Mouse (Mus musculus) forebrain, embryonic 14.5 days (tissue): ENCODE measurements around the gene C9. TPM values are rescaled to one million over a fixed set of nuclear protein-coding genes. Genes with fewer than 3 reads are reported as not detected.
A peak's percentile ranks its signal among the peaks of the same experiment; 100 is the strongest.

Experiments
- ATAC-seq: fragments of 200-750 bp; cut with Nextera tagmentation; 2 replicates; pipeline ENCODE4 v1.8.0; 2017; ENCODE audit warnings: mild to moderate bottlenecking, moderate library complexity
- DNase-seq: peaks from one replicate; pipeline ENCODE4 v3.0.0-alpha.2; 2015; ENCODE audit warnings: low spot score
- H3K27ac ChIP-seq: fragments of 300-500 bp; sonication (generic); 2 replicates; pipeline ENCODE4 v1.5.1; 2014; ENCODE audit warnings: low read depth, mild to moderate bottlenecking, control low read depth, low read length, moderate library complexity
- H3K27me3 ChIP-seq: fragments of 300-500 bp; sonication (generic); replicated peaks from 2 replicates; pipeline ENCODE4 v1.6.1; 2014; ENCODE audit warnings: low read length, control low read depth, mixed read lengths; ENCODE audit not compliant: control insufficient read depth, insufficient read depth
- H3K36me3 ChIP-seq: fragments of 300-500 bp; sonication (generic); 2 replicates; pipeline ENCODE4 v1.6.1; 2014; ENCODE audit warnings: low read length, control low read depth; ENCODE audit not compliant: control insufficient read depth, insufficient read depth
- H3K4me1 ChIP-seq: fragments of 300-500 bp; sonication (generic); 2 replicates; pipeline ENCODE4 v1.6.1; 2014; ENCODE audit warnings: antibody characterized with exemption, low read length, control low read depth; ENCODE audit not compliant: control insufficient read depth, insufficient read depth
- H3K4me2 ChIP-seq: fragments of 300-500 bp; sonication (generic); 2 replicates; pipeline ENCODE4 v1.6.1; 2014; ENCODE audit warnings: mild to moderate bottlenecking, control low read depth, low read length
- H3K4me3 ChIP-seq: fragments of 300-500 bp; sonication (generic); 2 replicates; pipeline ENCODE4 v1.5.1; 2014; ENCODE audit warnings: low read depth, low read length, control low read depth
- H3K9ac ChIP-seq: fragments of 300-500 bp; sonication (generic); 2 replicates; pipeline ENCODE4 v1.6.1; 2014; ENCODE audit warnings: mild to moderate bottlenecking, low read length, control low read depth, moderate library complexity
- H3K9me3 ChIP-seq: fragments of 300-500 bp; sonication (generic); replicated peaks from 2 replicates; pipeline ENCODE4 v1.6.1; 2016; ENCODE audit warnings: low read length, control low read depth, mixed read lengths; ENCODE audit not compliant: control insufficient read depth
- WGBS: fragments of 180-500 bp; shearing (Covaris S2); extraction: QIAGEN DNeasy Blood & Tissue Kit; methylation state at CpG from one replicate; pipeline ENCODE4 v1.1.7; 2014; 5-methylcytosine and 5-hydroxymethylcytosine counted together
- polyA plus RNA-seq: library from polyadenylated mRNA; unstranded; fragments of >200 nt; fragmentation: Nextera tagmentation; extraction: Ambion mirVana; gene quantifications from 2 replicates; pipeline ENCODE4 v1.2.1, GENCODE M21; 2014

The C9 gene
- polyA plus RNA-seq, 1 experiment from 2014 or later, result not detected

- H3K36me3 ChIP-seq, result no peaks in the 10 kb centered on the region
- ATAC-seq (no peak), DNase-seq (no peak)
- no peak overlapping the region for H3K4me2 ChIP-seq
- no peak overlapping the region for H3K9ac ChIP-seq
- H3K4me1 ChIP-seq, result no peaks in the 10 kb centered on the region
- 95% methylated on average over 5 of the region's 5 CpGs for WGBS
- no peaks in the 10 kb centered on the region for H3K27me3 ChIP-seq
- no peak overlapping the region for H3K27ac ChIP-seq
- H3K4me3 ChIP-seq, result no peak overlapping the region
- H3K9me3 ChIP-seq, result no peaks in the 10 kb centered on the region
These were observed 29.8 kb upstream of the C9 start for GRCm38 (mm10) chr15:6415317-6415716.

DNA sequence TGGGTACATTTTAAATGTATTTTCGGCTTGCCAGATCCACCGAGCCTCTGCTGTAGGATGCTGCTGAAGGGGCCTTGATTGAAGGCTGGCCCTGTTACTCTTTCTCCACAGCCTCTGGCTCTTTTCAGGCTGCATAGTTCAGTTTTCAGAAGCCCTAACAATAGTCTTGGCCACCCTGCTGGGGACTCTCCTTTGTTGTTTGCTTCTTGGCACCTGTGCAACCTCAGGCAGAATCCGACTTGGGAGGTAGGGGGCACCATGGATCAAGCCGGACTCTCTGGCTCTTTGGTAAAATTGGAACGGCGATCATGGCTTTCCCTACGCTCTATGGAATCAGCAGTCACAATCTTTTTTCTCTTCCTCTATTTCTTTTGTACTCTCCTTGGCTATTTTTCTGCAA lies 13.3 kb upstream of the C9 start:
- peak; percentile 31 for DNase-seq

GRCm38 (mm10) chr15:6432411-6432810 lies 12.7 kb upstream of the C9 start:
- Histone ChIP-seq H3K9me3 (no peaks in the 10 kb centered on the region), H3K27me3 (no peaks in the 10 kb centered on the region), H3K27ac (no peak overlapping the region), H3K4me3 (no peak overlapping the region), H3K4me2 (no peak overlapping the region), H3K36me3 (no peaks in the 10 kb centered on the region), H3K9ac (no peak overlapping the region), H3K4me1 (peaks cover 11% of the 10 kb centered on the region; the same call in 1 of the 2 replicates)
- DNase-seq (peak; percentile 57), ATAC-seq (peak; percentile 66; the same call in 1 of the 2 replicates)
- WGBS, result 75% methylated on average over 7 of the region's 7 CpGs

More for the DNA sequence above, 13.3 kb upstream of the C9 start:
- no peak overlapping the region for H3K9ac ChIP-seq
- H3K4me3 ChIP-seq, result no peak overlapping the region
- H3K9me3 ChIP-seq, result no peaks in the 10 kb centered on the region
- WGBS, result 32% methylated on average over 7 of the region's 7 CpGs
- H3K36me3 ChIP-seq, result no peaks in the 10 kb centered on the region
- H3K27me3 ChIP-seq, result no peaks in the 10 kb centered on the region
- no peak for ATAC-seq
- H3K27ac ChIP-seq, result no peak overlapping the region
- no peak overlapping the region for H3K4me2 ChIP-seq
- H3K4me1 ChIP-seq, result peaks cover 11% of the 10 kb centered on the region; the same call in 1 of the 2 replicates

GRCm38 (mm10) chr15:6435281-6435680 lies 9.8 kb upstream of the C9 start:
- H3K27me3 ChIP-seq, result no peaks in the 10 kb centered on the region
- 91% methylated on average over 7 of the region's 7 CpGs for WGBS
- no peak overlapping the region for H3K9ac ChIP-seq
- H3K9me3 ChIP-seq, result no peaks in the 10 kb centered on the region
- no peak overlapping the region for H3K4me3 ChIP-seq
- H3K4me1 ChIP-seq, result peaks cover 11% of the 10 kb centered on the region; the same call in 1 of the 2 replicates
- H3K4me2 ChIP-seq, result no peak overlapping the region
- H3K27ac ChIP-seq, result no peak overlapping the region
- H3K36me3 ChIP-seq, result no peaks in the 10 kb centered on the region
- ATAC-seq (no peak), DNase-seq (no peak)

- peaks cover 11% of the 10 kb centered on the region; the same call in 1 of the 2 replicates for H3K4me1 ChIP-seq
- no peak overlapping the region for H3K4me3 ChIP-seq
- WGBS, result 67% methylated on average over 2 of the region's 2 CpGs
- H3K9ac ChIP-seq, result no peak overlapping the region
- no peaks in the 10 kb centered on the region for H3K36me3 ChIP-seq
- no peaks in the 10 kb centered on the region for H3K9me3 ChIP-seq
- ATAC-seq, result no peak
- no peaks in the 10 kb centered on the region for H3K27me3 ChIP-seq
- no peak for DNase-seq
- no peak overlapping the region for H3K27ac ChIP-seq
- no peak overlapping the region for H3K4me2 ChIP-seq
These were observed 9.4 kb upstream of the C9 start for GRCm38 (mm10) chr15:6435773-6436172.

DNA sequence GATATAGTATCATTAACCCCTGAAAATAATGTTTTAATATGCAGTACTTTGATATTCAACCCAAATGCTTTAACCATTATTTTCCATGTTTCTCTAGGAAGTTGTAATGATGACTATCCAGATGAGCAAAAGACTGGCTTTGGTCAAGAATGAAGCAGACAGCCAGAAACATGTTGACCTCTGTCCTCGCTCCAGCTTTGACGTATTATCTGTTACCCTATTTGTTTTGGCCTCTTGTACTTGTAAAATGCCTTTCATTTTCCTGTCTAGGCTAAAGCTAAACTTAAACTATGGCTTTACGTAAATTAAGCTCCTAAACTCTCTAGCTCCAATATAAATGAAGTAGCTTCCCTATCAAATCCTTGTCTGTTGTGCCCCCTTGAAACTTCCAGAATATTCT lies 6.4 kb upstream of the C9 start:
- 91% methylated on average over 3 of the region's 3 CpGs for WGBS
- DNase-seq (no peak), ATAC-seq (no peak)
- Histone ChIP-seq H3K27me3 (no peaks in the 10 kb centered on the region), H3K27ac (no peak overlapping the region), H3K9ac (no peak overlapping the region), H3K4me3 (no peak overlapping the region), H3K4me1 (no peaks in the 10 kb centered on the region; the same call in 1 of the 2 replicates), H3K36me3 (no peaks in the 10 kb centered on the region), H3K4me2 (no peak overlapping the region), H3K9me3 (no peaks in the 10 kb centered on the region)

DNA sequence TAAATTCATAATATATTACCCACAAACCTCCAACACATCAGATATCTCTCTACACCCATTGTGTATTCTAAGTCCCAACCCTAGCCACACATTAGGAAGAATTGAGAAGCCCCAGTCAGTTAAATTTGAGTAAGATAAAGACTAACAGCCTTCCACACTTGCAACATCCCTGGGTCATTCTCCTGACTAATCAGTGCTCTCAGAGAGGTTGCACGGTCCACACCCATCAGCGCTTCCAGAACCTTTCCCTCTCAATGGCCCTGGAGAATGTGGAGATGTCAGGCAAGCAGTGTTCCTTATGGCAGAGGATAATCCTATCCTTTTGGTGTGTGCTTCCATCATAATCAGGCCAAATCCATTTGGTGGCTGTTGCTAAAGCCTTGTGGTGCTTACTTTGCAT lies 675 bp upstream of the C9 start:
- H3K4me1 ChIP-seq, result no peaks in the 10 kb centered on the region
- ATAC-seq, result no peak
- WGBS, result 89% methylated on average over 2 of the region's 2 CpGs

DNA sequence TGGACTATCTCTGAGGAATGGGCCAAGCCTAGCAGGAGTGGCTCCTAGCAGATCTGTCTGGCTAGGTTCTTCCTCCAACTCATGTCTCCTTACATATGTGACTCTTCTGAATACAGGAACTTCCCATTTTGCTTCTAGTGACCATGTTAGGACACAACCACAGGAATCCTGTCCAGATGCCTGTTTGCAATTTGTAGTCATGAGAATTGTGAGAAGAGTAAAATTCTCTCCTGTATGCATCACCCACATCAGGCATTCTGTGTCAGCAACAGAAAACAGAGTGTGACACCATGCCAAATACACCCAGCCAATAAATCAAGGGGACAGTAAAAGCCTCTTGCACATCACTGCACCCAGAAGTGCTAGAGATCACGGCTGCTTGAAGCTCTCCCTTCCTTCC lies 1.1 kb downstream of the C9 start:
- no peak overlapping the region for H3K4me2 ChIP-seq
- no peaks in the 10 kb centered on the region for H3K4me1 ChIP-seq
- H3K4me3 ChIP-seq, result no peak overlapping the region
- DNase-seq (no peak), ATAC-seq (no peak)
- 100% methylated on average over 1 of the region's 1 CpGs for WGBS
- H3K9ac ChIP-seq, result no peak overlapping the region
- H3K36me3 ChIP-seq, result no peaks in the 10 kb centered on the region
- no peaks in the 10 kb centered on the region for H3K9me3 ChIP-seq
- no peak overlapping the region for H3K27ac ChIP-seq
- H3K27me3 ChIP-seq, result no peaks in the 10 kb centered on the region

More for the DNA sequence above, 675 bp upstream of the C9 start:
- no peak overlapping the region for H3K9ac ChIP-seq
- H3K9me3 ChIP-seq, result no peaks in the 10 kb centered on the region
- H3K27ac ChIP-seq, result no peak overlapping the region
- DNase-seq, result no peak
- no peak overlapping the region for H3K4me2 ChIP-seq
- H3K4me3 ChIP-seq, result no peak overlapping the region
- H3K36me3 ChIP-seq, result no peaks in the 10 kb centered on the region
- H3K27me3 ChIP-seq, result no peaks in the 10 kb centered on the region

GRCm38 (mm10) chr15:6448892-6449291 lies 3.8 kb downstream of the C9 start:
- Histone ChIP-seq H3K4me3 (no peak overlapping the region), H3K4me2 (no peak overlapping the region), H3K9ac (no peak overlapping the region), H3K27ac (no peak overlapping the region), H3K36me3 (no peaks in the 10 kb centered on the region), H3K27me3 (no peaks in the 10 kb centered on the region), H3K4me1 (no peaks in the 10 kb centered on the region), H3K9me3 (no peaks in the 10 kb centered on the region)
- WGBS, result 30% methylated on average over 9 of the region's 9 CpGs
- ATAC-seq (peak; percentile 72), DNase-seq (peak; percentile 29)
